Mouse (Mus musculus): Measurements from ENCODE around the gene Sacs.

Gene Sacs

DNA sequence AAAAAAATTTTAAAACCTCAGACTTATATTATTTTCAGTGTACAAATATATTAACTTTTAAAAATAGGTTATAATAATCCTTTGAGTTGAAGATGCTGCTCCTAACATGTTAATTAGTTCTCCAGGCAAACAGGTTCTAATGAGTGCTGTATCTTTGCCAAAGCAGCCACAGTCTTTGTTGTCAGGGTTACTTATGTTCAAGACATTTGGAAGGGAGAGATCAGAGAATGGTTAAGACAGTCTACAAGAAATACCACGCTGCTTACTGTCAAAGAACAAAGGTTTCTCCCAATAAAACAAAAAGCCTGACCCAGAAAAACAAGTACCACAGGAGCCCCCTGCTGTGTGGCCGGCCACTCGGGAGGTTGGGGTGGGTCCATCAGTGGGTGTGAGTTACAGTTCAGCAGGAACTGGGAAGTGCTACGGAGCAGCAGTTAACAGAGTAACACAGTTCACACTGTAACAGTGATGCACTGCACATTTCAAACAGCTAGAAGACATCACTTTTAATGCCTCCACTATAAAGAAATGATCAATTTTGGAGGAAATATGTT, 98.9 kb downstream of the Sacs start:
- DNase-seq (ENCODE audit: low spot score in 2 of 2): no peak

DNA sequence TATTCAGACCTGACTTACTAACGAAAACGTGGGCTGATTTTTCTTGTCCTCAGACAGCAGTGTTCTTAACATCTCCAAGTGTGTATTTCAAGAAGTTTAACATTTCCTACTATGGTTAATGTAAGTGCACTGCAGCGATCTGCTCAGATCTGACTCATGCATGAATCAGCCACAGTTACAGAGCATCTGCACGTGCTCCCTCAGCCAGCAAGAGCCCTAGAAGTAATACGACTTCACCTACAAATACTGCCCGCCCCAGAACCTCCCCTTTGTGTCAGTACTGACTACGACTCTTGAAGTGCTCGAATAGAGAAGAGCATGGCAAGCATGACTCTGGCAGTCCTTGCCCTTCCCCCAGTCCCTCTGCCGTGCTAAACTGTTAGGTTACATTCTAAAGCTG, 100.5 kb downstream of the Sacs start:
- DNase-seq (ENCODE audit: low spot score in 2 of 2): no peak

DNA sequence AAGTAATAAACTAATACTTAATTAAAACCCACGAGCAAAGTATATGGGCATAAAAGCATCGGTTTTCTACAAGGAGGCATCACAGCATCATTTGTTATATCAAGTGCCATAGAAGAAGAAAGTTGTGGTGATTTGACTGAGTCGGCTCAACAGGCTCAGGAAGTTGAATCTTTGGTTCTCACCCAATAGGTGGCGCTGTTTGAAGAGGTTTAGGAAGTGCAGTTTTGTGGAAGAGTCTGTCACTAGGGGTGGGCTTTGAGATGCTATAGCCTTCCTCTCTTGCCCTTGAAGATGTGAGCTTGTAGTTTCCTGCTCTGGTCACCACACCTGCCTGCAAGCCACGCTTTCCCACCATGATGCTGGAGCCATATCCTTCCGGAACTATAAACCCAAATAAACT, 104.4 kb downstream of the Sacs start:
- peak in 1 of 2 experiments; percentile 35 for DNase-seq (ENCODE audit: low spot score in 2 of 2)

DNA sequence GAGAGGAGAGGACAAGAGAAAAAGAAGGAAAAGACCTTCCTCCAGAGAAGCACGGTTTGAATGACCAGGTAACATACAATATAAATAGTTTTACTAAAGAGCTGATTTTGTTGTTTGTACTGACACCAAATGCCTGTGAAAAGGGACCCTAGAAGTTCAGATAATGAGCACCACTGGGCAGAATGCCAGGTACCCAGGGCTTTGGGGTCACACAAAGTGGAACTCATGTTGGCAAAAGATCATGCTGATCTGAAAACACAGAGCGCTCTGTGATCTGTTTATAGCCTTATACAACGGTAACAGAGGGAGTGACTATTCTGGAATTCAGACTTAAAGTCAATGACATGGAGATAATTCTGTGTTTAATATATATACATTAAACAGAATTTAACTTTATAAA, 108.2 kb downstream of the Sacs start:
- no peak for DNase-seq (ENCODE audit: low spot score in 2 of 2)

DNA sequence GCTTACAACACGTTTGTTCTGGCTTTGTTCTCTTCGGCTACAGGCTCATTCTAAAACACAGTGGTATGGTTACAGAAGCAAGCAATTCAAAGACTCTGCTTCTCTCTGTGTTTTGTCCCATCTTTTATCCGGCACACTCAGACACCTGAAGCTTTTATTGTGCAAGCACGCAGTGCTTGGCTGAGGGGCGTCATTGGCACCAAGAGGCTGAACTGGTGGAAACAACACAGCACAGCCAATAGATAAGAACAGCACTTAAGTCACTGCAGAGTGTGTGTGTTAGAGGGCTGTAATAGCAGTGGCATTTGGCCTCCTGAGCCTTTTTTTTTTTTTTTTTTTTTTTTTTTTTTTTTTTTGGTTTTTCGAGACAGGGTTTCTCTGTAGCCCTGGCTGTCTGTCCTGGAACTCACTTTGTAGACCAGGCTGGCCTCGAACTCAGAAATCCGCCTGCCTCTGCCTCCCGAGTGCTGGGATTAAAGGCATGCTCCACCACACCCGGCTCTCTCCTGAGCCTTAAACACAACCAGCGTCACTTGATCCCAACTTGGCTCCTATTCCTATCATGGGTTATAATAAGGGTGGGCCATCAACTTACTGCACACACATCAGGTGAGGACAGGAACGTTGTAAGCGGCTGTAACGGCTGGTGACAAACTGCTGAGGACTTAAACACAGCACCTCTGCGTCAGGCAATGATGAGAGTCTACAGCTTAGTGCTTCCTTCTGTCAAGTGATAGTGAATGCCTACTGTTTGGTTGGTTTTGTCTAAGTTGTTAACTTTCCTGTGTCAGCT, 114.5 kb downstream of the Sacs start:
- DNase-seq (ENCODE audit: low spot score in 2 of 2): no peak

DNA sequence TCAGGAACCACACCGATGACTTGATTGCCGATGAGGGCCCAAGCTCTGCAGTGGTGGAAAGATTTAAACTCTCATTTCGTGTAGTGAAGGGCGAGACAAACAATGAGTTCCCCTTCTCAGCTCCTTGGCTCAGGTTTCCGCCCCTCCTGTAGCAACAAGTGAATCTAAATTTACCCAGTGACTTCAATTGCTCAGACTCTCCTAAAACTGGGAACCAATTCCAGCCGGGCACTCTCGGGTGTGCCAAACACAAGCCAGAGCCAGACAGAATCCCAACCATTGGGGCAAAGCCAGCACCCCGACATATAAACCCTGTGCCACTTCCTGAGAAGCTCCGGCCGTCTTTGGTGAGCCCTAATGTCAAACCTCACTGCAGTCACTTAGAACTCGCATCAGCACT, 120.1 kb downstream of the Sacs start, which contains the start of gene Sgcg:
Gene Sgcg (minus strand): TSS at position 139 of the 400 bp plus-strand sequence.
- DNase-seq (ENCODE audit: low spot score in 2 of 2): no peak

DNA sequence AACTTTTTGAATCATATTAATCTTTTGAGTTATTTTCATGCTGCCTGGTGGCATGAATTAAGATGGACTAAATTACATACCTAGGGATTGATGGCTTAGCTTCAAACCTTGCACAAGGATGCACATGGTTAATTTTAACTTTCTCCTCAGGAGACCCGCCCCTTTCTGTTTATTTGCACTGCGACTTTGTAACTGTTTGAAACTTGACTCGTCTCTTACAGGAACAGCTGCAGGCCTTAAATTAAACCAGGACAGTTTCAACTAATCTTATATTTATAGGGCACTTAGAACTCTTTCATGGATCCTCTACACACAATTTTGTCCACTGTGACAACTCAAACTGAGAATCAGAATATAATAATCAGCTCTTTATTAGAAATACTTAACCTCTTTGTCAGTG, 120.8 kb downstream of the Sacs start:
- DNase-seq (ENCODE audit: low spot score in 2 of 2): no peak

DNA sequence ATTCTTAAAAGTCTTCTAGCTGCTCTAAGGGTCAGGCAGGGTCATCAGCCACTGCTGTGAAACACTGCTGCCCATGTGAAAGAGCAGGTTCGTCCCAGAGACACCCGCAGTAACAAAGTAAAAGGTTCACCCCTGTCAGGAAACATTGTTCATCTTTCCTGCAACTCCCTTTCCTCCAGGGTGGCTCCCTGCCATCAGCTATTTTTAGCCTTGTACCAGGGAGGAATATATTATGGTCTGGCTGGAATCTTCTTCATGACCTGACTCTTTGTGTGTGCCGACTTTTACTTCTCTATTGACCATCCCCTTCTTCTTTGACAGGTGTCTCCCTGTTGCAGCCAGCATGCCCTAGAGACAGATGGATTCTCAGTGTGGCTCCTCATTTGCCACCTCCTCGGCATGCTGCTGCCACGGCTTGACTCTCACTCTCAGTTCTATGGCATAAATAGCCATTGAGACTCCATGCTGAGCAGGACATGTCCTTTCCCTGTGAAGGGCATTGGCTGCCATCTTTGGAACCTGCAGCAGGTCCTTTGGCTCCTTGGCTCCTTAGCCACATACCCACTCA, 129.7 kb downstream of the Sacs start:
- DNase-seq (ENCODE audit: low spot score in 2 of 2): no peak

DNA sequence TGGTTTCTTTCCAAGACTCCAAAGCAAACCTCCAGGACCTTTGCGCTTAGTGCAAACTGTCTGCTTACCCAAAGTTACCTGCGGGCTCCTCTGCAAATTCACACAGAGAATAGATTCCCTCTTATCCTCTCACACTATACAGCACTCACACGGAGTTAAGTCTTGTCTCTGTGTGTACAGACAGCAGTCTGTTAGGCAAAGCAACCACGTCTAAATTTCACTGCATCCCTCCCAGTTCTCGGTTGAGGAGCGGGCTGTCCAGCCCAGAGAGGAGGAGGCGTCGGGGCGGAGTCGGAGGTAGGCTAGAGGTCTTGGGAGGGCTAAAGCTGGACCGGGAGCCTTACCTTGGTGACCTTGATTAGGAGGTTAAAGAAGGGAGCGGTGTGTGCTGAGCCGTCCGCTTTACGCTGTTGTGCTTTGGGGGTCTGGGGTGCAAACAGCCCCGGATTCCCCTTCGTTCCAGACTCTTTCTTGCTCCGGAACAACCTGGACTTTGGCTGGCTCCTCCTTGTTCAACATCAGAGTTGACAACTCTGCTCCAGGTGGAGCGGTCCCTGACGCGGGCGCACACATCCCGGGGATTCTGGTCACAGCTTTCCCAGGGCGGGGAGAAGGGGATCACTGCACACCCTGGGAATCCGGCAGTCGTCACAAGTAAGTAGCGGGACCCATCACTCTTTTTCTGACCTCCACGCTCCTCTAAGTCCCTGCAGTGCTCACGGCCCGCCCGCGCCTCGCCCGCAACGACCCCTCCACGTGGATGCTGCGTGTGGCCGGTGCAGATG, 136.3 kb downstream of the Sacs start:
- DNase-seq (ENCODE audit: low spot score in 2 of 2): no peak

DNA sequence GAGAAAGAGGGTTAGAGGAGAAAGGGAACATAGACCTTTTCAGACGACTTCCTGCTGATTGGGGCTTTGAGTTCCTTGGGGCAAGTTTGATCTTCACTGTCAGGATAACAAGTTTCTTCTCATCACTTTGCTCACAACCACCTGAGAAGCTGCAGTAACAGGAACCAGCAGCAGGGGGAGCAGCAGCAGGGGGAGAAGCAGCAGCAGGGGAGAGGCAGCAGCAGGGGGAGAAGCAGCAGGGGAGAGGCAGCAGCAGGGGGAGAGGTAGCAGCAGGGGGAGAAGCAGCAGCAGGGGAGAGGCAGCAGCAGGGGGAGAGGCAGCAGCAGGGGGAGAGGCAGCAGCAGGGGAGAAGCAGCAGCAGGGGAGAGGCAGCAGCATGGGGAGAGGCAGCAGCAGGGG, 139.0 kb downstream of the Sacs start:
- peak; percentile 33 to 74 for DNase-seq (ENCODE audit: low spot score in 2 of 2)

DNA sequence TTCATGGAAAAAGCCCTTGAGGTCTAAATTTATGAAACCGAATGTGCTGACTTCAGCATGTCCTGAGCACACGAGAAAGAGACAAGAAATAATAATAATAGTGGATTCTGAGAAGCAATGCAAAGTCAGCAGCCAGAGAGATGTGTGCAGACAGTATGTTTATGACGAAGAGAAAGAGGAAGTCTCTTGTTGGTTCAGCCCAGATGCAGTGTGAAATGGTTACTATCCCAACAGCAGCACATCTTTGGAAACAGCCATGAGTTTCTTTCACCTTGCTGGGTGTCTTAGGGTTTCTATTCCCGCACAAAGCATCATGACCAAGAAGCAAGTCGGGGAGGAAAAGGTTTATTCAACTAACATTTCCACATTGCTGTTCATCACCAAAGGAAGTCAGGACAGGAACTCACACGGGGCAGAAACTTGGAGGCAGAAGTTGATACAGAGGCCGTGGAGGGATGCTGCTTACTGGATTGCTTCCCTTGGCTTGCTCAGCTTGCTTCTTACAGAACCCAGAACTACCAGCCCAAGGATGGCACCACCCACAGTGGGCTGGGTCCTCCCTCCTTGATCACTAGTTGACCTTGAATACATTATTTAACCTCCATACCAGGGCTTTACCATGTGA, 140.5 kb downstream of the Sacs start:
- no peak for DNase-seq (ENCODE audit: low spot score in 2 of 2)

DNA sequence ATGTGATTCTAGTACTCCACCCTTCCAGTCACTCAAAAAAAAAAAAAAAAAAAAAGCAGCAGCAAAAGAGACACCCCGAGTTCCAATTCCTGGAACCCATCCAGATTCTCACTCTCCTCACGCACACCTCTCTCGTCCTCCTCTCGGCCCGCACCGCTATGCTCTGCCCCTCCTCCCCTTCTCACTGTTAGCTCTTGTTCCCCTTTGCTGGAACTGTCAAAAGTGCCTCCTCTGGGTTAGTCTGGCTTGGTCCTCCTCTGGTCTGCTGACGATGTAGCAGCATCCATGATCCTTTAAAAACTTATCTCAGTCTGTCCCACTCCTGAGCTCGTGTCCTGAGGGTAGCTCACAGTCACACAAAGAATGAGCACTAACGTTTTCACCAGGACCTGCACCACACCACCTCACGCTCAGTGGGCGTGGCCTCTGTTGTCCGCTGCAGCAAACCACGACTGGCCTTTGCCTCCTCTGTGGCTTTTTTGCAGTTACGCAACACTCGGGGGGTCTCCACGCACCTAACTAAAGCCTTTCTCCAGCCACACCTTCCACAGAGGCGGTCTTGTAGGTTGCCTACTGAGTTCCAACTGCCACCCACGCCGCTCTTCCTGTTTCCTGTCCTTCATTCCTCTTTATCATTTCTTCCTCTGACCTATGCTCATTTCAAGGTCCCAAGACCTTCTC, 150.5 kb downstream of the Sacs start:
- peak in 1 of 2 experiments; percentile 26 for DNase-seq (ENCODE audit: low spot score in 2 of 2)

All from spleen, postnatal 10 days (tissue).